Mouse (Mus musculus) cerebellum, postnatal 10 days (tissue): ENCODE results near the gene Lrrc8a.

ENCODE experiments used
- DNase-seq, 2 experiments: peaks; one replicate each; pipeline ENCODE4 v3.0.0; 2021; ENCODE audit warnings: mixed read lengths in 2 of 2

The Lrrc8a gene

GRCm38 (mm10) chr2:30262840-30263441, 25.4 kb downstream of the Lrrc8a start:
- peak; percentile 93 to 94 for DNase-seq

DNA sequence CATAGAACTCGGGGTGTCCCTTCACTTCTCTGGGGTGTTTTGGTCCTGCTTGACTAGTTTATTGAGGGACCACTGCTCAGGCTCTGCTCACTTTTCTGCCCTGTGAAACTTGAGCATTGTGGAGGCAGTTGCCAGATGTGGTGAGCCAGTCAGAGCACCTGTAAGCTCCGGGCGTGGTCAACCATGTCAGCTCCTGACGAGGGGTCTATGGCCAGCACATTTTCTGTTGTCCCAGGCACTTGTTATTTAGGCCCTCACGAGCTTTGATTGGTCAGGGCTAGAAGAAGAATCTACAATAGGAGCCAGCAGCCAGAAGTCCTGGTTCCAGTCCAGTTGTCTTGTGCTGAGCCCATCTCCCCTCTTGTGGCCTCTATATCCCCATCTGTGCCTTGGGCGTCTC, 26.3 kb downstream of the Lrrc8a start:
- no peak for DNase-seq

- DNase-seq = peak in 1 of 2 experiments; percentile 32
These were observed 27.4 kb downstream of the Lrrc8a start for GRCm38 (mm10) chr2:30264671-30265519.

DNA sequence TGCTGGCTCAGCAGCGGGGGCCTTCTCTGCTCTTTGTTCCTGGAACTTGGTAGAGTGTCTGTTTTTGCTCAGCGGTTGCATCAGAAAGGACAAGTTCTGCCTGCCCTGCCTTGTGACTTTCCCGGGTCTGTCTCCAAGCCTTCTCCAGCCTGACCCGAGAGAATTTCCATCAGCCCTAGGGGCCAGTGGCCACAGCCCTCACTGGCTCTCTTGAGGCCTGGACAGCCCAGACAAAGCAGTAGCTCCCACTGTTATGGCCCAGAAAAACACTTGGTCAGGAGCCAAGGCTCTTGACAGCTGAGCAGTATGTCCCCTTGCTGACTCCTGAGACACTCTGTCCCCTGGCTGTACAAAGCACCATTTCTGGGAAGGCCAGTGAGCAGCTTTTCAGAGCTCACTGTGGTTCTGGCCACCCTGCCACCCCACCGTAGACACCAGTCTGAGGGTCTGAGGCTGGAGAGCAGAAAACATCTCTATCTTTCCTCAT, 28.3 kb downstream of the Lrrc8a start, which contains the start of gene Phyhd1:
Phyhd1 (plus strand) TSS at position 437 of the 487 bp plus-strand sequence.
- peak; percentile 76 to 78 for DNase-seq

DNA sequence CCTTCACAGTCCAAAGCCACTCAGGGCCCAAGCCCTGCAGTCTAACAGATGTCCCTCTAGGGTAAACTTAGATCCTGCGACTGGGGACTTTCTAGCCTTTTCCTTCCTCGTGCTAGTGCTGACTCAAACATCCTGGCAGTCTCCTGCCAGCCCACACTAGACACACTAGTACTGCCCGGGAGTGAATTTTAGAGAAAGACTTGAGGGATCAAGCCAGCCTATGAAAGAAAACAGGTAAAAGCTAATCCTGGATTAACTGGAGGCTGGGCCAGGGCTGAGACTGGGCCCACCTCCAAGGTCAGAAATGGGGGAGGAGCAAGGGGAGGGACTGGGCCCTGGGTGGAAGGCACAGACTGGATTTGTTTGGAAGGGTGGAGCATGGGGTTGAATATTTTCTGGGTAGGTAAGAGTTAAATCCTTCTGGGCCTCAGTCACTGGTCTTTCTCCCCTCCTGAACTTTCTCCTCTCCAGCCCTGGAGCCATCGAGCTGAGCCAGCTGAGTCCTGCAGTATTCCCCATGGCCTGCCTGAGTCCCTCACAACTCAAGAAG, 29.0 kb downstream of the Lrrc8a start:
- DNase-seq = peak; percentile 75 to 82

- no peak for DNase-seq
These were observed 30.0 kb downstream of the Lrrc8a start for GRCm38 (mm10) chr2:30267466-30267865.

GRCm38 (mm10) chr2:30268371-30268770, 30.9 kb downstream of the Lrrc8a start:
- no peak for DNase-seq

GRCm38 (mm10) chr2:30269241-30269990, 31.9 kb downstream of the Lrrc8a start:
- no peak for DNase-seq

DNA sequence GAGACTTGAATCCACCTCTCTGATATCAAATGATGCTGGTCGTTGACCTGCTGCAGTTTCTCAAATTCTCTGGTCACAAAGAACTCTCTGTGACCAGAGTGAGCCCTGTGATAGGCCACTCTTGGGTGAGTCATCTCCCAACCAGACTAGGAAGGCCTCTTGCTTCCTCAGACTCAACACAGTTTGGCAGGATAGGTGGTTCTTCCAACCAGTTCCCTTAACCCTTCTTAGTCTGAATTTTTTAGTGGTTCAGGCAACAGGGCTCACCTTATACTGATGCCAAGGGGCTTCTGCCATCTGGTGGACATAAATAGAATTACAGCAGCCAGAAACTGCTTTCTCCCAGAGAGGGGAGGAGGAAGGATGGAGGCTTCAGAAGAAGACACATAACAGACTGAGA, 32.6 kb downstream of the Lrrc8a start:
- peak; percentile 82 to 86 for DNase-seq

DNA sequence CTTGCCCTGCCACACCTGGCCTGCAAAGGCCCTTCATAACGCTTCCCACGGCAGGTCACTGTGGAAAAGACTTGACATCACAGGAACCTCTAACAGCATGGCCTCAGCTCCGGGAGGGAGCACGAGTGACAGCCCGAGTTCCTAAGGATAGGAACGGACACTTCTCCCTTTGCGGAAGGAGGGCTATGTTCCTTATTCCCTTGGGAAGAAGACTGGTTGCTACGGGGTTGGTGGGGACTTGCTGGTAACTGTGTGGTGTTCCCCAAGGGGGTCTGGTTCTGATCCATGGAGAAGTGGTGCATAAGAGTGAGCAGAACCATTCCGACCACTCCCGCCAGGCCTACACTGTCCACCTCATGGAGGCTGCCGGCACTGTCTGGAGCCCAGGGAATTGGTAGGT, 43.2 kb downstream of the Lrrc8a start, which contains the start of gene Gm28038:
Gm28038 (plus strand) TSS at position 301 of the 400 bp plus-strand sequence.
- DNase-seq = no peak

DNA sequence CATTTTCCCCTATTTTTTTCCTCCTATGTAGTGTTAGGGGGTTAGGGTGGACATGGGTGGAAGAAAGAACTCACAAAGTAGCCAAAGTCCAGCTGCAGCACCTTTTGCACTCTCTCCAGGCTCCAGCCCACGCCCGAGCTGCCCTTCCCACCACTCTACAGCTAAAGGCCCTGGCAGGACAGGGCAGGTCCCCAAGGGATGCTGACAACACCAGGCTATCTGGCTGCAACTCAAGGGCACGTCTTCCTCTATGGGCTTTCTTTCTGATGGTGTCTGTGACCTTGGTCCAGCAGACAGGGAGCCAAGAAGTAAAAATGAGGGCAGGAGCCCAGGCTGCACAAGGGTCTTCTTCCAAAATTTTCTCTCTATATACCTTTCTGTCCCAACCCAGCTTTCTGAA, 44.1 kb downstream of the Lrrc8a start:
- no peak for DNase-seq

GRCm38 (mm10) chr2:30283193-30283592, 45.7 kb downstream of the Lrrc8a start:
- DNase-seq = no peak

GRCm38 (mm10) chr2:30285004-30285403, 47.5 kb downstream of the Lrrc8a start:
- no peak for DNase-seq

- no peak for DNase-seq
These were observed 48.1 kb downstream of the Lrrc8a start for GRCm38 (mm10) chr2:30285416-30286181.

GRCm38 (mm10) chr2:30286192-30287026, 48.9 kb downstream of the Lrrc8a start, which contains the start of the genes Dolk and Nup188:
Dolk (minus strand) TSS chr2:30286334.
Nup188 (plus strand) TSS chr2:30286397.
- DNase-seq = peak; percentile 100

DNA sequence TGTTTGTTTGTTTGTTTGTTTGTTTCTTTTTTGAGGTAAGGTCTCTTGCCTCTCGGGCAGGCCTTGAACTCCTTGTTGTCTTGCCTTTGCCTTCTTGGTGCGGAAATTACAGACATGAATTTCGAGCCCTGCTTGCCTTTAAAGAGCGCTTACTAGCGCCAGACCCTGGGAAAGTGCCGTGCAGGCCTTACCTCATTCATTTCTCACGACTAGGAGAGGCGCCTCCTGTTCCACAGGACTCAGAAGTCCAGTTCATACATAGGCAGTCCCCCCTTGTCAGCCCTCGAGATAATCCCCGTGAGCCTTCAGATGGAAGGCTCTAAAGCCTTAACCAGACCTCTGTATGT, 49.5 kb downstream of the Lrrc8a start:
- DNase-seq = peak; percentile 38 to 50

GRCm38 (mm10) chr2:30299525-30299924, 62.0 kb downstream of the Lrrc8a start:
- DNase-seq = peak in 1 of 2 experiments; percentile 16

- DNase-seq = no peak
These were observed 62.5 kb downstream of the Lrrc8a start for GRCm38 (mm10) chr2:30299966-30300365.

DNA sequence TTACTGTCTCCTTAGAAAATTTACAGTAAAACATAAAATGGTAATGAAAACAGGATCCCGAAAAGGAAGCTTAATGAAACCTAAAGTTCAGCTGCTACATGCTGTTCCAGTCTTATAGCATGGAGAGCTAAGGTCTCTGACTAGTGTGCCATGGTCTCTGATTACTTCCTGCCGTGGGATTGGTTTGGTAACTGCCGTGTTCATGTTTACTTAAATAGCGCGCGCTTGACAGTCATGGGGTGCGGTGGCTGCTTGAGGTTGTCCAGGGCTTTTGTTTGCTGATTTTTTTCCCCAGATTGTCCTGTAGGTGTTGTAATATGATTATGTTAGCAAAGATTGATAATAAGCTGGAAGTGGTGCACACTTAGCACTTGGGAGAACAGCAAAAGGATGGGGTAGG, 68.6 kb downstream of the Lrrc8a start:
- DNase-seq = no peak

- no peak for DNase-seq
These were observed 71.8 kb downstream of the Lrrc8a start for GRCm38 (mm10) chr2:30309351-30309750.

DNA sequence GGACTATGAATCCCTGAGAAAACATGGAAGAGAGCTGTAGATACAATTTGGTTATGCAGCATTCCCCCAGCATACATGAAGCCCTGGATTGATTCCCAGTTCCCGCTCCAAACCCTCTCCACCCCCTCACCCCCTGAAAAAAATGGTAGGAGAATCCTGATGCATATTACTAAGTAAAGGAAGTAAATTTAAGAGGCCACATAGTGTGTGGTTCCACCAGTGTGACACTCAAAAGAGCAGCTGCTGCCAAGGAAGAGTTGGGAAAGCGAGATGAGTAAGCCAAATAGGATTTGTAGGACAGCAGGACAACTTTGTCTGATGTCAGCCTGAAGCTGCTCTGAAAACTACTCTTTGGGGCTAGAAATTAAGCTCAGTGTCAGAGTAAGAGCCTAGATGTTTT, 74.0 kb downstream of the Lrrc8a start:
- DNase-seq = no peak
